Mouse (Mus musculus) thymus, adult 18-20 months (tissue): Measurements from ENCODE around the gene Acad9.
"Not testable (repeated sequence)": the region's sequence is repeated elsewhere in the genome, so short reads cannot be mapped to it uniquely, and the experiment has no call there.

ENCODE experiments used
- DNase-seq, 2 experiments: peaks; one replicate each; pipeline ENCODE4 v3.0.0; 2022; ENCODE audit warnings: mixed read lengths in 2 of 2

Acad9 gene

DNA sequence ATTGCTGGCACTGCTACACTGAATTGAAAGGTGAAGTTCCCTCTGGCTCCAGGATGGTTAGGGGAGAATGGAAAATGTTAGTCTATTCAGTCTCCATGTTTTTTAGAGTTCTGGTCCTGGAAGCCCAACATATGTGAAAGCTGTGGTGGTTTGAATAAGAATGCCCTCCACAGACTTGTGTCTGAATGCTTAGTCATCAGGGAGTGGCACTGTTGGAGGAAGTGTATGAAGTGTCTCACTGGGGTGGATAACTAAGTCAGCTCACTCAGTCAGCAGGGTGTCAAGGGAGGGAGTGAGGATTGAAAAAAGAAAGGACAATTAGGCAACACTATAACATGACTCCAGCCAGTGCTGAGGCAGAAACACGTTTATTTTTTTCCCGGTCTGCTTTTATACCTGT is 29.6 kb downstream of the Acad9 start:
- no peak for DNase-seq

DNA sequence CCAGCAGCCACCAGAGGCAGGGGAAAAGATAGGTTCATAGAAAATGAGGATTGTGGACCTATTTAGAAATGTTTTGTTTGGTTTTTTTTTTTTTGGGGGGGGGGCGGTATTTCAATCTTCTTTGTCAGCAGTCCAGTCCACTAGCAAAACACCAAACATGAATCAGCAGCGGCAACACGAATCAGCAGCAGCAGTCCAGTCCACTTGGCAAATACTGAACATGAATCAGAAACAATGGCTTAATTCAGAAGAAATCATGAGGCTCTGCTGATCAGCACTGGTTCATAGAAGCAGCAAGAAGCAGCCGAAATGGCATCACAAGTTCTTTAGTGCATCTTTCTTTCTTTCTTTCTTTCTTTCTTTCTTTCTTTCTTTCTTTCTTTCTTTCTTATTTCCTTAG is 50.3 kb downstream of the Acad9 start:
- DNase-seq = no peak

DNA sequence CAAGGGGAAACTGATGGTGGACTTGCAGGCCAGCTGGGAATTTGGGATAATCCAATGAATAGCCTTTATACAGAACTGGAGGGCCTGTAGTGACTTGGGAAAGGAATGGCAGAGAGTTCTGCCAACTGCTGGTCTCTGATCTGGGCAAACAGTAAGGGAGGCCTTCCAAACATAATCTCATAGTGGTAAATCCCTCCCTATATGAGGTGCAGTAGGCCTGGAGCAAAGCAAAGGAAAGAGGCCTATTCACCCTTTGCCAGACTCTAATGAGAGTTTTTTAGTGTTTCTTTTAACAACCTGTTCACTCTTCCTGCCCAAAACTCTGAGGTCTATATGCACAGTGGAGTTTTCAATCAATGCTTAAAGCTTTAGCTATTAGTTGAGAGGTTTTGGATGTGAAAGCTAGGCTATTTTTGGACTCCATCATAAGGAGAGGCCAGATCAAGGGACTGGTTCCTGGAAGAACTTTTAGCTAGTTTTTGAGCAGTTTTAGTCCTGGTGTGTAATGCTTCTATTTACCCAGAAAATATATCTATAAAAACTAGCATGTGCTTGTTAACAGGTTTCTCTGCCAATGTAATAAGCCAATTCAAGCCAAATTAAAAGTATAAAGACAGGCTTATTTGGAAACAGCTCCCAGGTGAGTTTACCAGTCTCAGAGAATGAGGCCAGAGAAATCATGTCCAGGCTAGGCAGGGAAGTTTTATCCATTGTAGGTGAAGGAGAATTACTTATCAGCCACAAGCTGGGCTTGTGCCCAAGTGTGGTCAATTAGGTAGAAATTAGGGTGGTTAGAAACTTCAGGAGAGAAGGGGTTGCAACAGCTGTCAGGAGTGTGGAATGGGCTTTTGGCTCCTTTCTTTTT is 54.1 kb downstream of the Acad9 start:
- DNase-seq = no peak

DNA sequence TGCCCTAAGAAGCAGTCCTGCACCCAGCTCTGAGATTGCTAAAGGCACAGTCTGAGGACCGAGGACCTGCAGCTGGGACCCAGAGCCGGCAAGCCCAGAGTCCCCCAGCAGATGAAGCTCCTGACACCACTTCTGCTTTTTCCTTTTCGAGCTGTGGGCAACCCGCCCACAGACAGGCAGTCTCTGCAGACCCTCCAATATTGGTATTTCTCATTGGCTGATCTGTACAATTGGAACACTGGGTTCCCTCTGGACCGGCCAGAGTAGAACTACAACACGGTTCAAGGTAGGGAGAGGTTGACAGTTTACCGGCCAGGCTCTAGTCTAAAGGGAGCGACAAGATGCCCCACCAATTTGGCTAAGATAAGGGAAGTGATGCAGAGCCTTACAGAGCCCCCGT is 60.4 kb downstream of the Acad9 start:
- DNase-seq = not testable (repeated sequence)

GRCm38 (mm10) chr3:36136152-36136551 is 70.4 kb downstream of the Acad9 start:
- no peak for DNase-seq

DNA sequence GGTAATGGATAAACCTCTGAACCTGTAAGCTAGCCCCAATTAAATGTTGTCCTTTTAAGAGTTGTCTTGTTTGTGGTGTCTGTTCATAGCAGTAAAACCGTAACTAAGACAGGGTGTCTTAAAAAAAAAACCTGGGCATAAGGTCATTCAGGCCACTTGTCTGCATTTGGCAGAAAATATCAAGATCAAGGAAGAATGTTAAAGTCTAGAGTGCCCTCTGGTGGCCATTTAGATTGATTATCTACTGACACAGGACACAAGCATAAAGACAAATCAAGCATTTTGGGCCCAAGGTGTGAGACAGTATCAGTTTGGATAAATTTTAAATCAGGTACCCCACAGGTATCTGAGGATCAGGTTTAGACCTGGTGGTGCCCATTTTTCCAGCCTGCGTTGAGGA is 71.8 kb downstream of the Acad9 start:
- no peak for DNase-seq

GRCm38 (mm10) chr3:36138171-36138660 is 72.4 kb downstream of the Acad9 start:
- no peak for DNase-seq

- DNase-seq = no peak
Measured at GRCm38 (mm10) chr3:36138996-36139395, 73.2 kb downstream of the Acad9 start.
